Mouse (Mus musculus) lung, embryonic 15.5 days (tissue): ENCODE measurements around the gene Sgk2. TPM values are rescaled to one million over a fixed set of nuclear protein-coding genes. Genes with fewer than 3 reads are reported as not detected.
"Not testable (repeated sequence)": the region's sequence is repeated elsewhere in the genome, so short reads cannot be mapped to it uniquely, and the experiment has no call there.

ENCODE experiments used
- ATAC-seq: fragments of 200-750 bp; cut with Nextera tagmentation; 2 replicates; pipeline ENCODE4 v1.8.0; 2017; ENCODE audit warnings: moderate number of reproducible peaks, borderline replicate concordance; ENCODE audit not compliant: low FRiP score, low TSS enrichment; ENCODE audit errors: extremely low read depth
- H3K27ac ChIP-seq: fragments of 300-500 bp; sonication (generic); 2 replicates; pipeline ENCODE4 v1.5.1; 2015; ENCODE audit warnings: moderate library complexity, mild to moderate bottlenecking, inconsistent platforms
- H3K27me3 ChIP-seq: fragments of 300-500 bp; sonication (generic); 2 replicates; pipeline ENCODE4 v1.6.1; 2015; ENCODE audit warnings: inconsistent platforms
- H3K36me3 ChIP-seq: fragments of 300-500 bp; sonication (generic); 2 replicates; pipeline ENCODE4 v1.6.1; 2015; ENCODE audit warnings: inconsistent platforms
- H3K4me1 ChIP-seq: fragments of 300-500 bp; sonication (generic); 2 replicates; pipeline ENCODE4 v1.6.1; 2015; ENCODE audit warnings: inconsistent platforms
- H3K4me2 ChIP-seq: fragments of 300-500 bp; sonication (generic); 2 replicates; pipeline ENCODE4 v1.6.1; 2015; ENCODE audit warnings: inconsistent platforms, mild to moderate bottlenecking, moderate library complexity
- H3K4me3 ChIP-seq: fragments of 300-500 bp; sonication (generic); 2 replicates; pipeline ENCODE4 v1.5.1; 2015; ENCODE audit warnings: mild to moderate bottlenecking, inconsistent platforms
- H3K9ac ChIP-seq: fragments of 300-500 bp; sonication (generic); 2 replicates; pipeline ENCODE4 v1.6.1; 2015; ENCODE audit warnings: inconsistent platforms
- H3K9me3 ChIP-seq: fragments of 300-500 bp; sonication (generic); 2 replicates; pipeline ENCODE4 v1.6.1; 2016; ENCODE audit warnings: inconsistent platforms
- WGBS: fragments of 180-500 bp; shearing (Covaris S2); methylation state at CpG from one replicate; pipeline ENCODE4 v1.1.7; 2015; 5-methylcytosine and 5-hydroxymethylcytosine counted together
- polyA plus RNA-seq: library from polyadenylated mRNA; unstranded; fragments of >200 nt; fragmentation: Nextera tagmentation; extraction: Ambion mirVana; gene quantifications from 2 replicates; pipeline ENCODE4 v1.2.1, GENCODE M21; 2015

Sgk2 gene
- polyA plus RNA-seq, 1 experiment from 2014 or later, result not detected

- Histone ChIP-seq H3K27ac (no peak overlapping the region), H3K9me3 (no peaks in the 10 kb centered on the region), H3K27me3 (no peaks in the 10 kb centered on the region), H3K4me1 (no peaks in the 10 kb centered on the region), H3K36me3 (peaks cover 36% of the 10 kb centered on the region), H3K4me2 (peak overlapping the region; percentile 56), H3K9ac (no peak overlapping the region), H3K4me3 (peak overlapping the region; percentile 22; the same call in 1 of the 2 replicates)
- under 1% methylated on average over 10 of the region's 10 CpGs for WGBS
- peak; percentile 83; the same call in 1 of the 2 replicates for ATAC-seq
Observed at GRCm38 (mm10) chr2:163048125-163048524, 61.0 kb downstream of the Sgk2 start.

- H3K9me3 ChIP-seq, result no peaks in the 10 kb centered on the region
- H3K36me3 ChIP-seq, result peaks cover 26% of the 10 kb centered on the region
- H3K9ac ChIP-seq, result no peak overlapping the region
- H3K27me3 ChIP-seq, result no peaks in the 10 kb centered on the region
- peaks cover 5% of the 10 kb centered on the region for H3K4me1 ChIP-seq
- no peak overlapping the region for H3K4me3 ChIP-seq
- no peak overlapping the region for H3K27ac ChIP-seq
- no peak for ATAC-seq
- WGBS, result 87% methylated on average over 2 of the region's 2 CpGs
- no peak overlapping the region for H3K4me2 ChIP-seq
Observed at GRCm38 (mm10) chr2:163049116-163049515, 62.0 kb downstream of the Sgk2 start.

DNA sequence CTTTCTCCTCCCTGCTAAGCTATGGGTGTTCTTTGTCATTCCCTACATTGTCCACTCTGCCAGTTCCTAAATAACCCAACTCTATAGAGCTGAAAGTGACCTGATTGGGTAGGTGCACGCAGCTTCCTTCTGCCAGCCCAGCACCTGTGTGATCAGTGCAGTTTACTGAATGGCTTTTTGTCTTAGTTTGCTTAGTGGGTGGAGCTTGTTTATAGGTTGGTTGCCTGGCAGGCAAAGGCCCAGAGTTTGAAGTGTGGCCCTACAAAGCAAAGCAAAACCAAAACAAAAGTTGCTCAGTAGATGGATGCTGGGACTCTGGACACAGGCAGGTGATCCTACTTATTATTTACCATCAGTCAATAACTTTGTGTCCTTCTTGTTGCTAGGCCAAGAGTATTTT lies 64.6 kb downstream of the Sgk2 start:
- H3K4me1 ChIP-seq, result peaks cover 23% of the 10 kb centered on the region
- whole genome bisulfite sequencing, result 69% methylated on average over 1 of the region's 1 CpGs
- H3K36me3 ChIP-seq, result peaks cover 5% of the 10 kb centered on the region
- H3K9ac ChIP-seq, result no peak overlapping the region
- no peaks in the 10 kb centered on the region for H3K27me3 ChIP-seq
- no peaks in the 10 kb centered on the region for H3K9me3 ChIP-seq
- no peak overlapping the region for H3K4me2 ChIP-seq
- H3K27ac ChIP-seq, result no peak overlapping the region
- H3K4me3 ChIP-seq, result no peak overlapping the region
- no peak for ATAC-seq

GRCm38 (mm10) chr2:163052101-163052500 lies 65.0 kb downstream of the Sgk2 start:
- Histone ChIP-seq H3K4me3 (no peak overlapping the region), H3K27me3 (no peaks in the 10 kb centered on the region), H3K36me3 (peaks cover under 1% of the 10 kb centered on the region), H3K9ac (no peak overlapping the region), H3K4me1 (peaks cover 27% of the 10 kb centered on the region), H3K4me2 (no peak overlapping the region), H3K27ac (no peak overlapping the region), H3K9me3 (no peaks in the 10 kb centered on the region)
- ATAC-seq, result no peak
- WGBS, result 33% methylated on average over 4 of the region's 4 CpGs

- Histone ChIP-seq H3K9me3 (no peaks in the 10 kb centered on the region), H3K4me1 (peaks cover 27% of the 10 kb centered on the region), H3K27ac (no peak overlapping the region), H3K4me2 (no peak overlapping the region), H3K4me3 (no peak overlapping the region), H3K9ac (no peak overlapping the region), H3K27me3 (no peaks in the 10 kb centered on the region), H3K36me3 (no peaks in the 10 kb centered on the region)
- ATAC-seq, result no peak
- WGBS, result 75% methylated on average over 4 of the region's 4 CpGs
Observed at GRCm38 (mm10) chr2:163052826-163053225, 65.7 kb downstream of the Sgk2 start.

DNA sequence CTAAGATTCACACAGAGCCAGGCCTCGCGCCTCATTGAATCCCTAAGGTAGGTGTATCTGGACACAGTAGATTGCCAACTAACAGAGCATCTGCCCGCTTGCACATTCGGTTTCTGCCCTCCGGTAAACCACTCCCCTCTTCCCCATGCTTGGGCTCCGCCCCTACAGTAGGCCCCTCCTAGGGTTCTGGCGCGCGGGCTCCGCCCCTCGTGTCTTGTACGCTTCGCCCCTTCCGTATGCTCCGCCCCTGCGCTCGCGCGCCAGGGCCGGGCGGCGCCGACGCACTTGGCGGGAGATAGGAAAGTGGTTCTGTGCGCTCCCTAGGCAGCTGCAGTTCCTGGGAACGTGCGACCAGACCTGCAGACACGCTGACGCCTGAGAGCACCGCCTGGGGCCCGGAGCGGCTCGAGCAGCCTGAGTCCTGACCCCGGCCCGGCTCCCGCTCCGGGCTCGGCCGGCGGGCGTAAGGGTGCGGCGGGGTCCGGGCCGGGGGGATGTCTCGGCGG lies 67.3 kb downstream of the Sgk2 start, which contains the start of gene Mybl2:
Mybl2 (plus strand) TSS at position 353 of the 506 bp plus-strand sequence.
- WGBS, result under 1% methylated on average over 48 of the region's 48 CpGs
- Histone ChIP-seq H3K9ac (peak within 1 kb of the TSS; percentile 68), H3K27ac (peak within 1 kb of the TSS; percentile 67), H3K36me3 (no peaks in the 10 kb centered on the region), H3K9me3 (no peaks in the 10 kb centered on the region), H3K4me3 (peak within 1 kb of the TSS; percentile 81), H3K4me1 (peaks cover 27% of the 10 kb centered on the region), H3K27me3 (no peaks in the 10 kb centered on the region), H3K4me2 (peak within 1 kb of the TSS; percentile 100)
- peak; percentile 99 for ATAC-seq

DNA sequence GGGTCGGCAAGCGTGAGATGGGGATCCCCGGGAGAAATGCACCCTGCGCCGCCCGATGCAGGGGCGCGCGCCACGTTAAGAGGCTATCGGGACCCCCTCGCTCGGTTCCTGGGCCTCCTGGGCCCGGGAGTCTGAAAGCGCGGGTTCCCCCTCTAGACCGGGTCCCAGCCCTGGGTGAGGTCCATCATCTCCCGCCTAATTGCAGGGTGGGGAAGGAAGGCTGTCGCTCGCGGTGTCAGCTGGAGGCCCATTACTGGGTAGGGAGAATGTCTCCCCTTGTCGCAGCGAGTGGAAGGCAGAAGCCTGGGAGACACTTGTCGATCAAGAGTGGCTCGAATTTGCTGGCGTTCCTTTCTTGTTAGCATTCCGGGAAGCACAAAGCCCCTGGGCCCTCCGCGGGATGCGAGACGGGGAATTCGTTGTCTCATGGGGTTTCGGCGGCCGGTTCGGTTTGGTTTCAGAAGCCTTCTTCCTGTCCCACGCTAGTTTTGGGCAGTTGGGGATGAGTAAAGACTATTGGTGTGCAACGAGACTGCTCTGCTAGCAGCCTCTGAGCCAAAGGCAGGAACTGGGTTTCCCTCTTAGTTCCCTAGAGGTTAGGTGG lies 67.9 kb downstream of the Sgk2 start:
- Histone ChIP-seq H3K9me3 (no peaks in the 10 kb centered on the region), H3K27me3 (no peaks in the 10 kb centered on the region), H3K4me1 (peaks cover 27% of the 10 kb centered on the region), H3K4me3 (peak overlapping the region; percentile 81), H3K27ac (peak overlapping the region; percentile 67), H3K9ac (peak overlapping the region; percentile 68), H3K4me2 (peak overlapping the region; percentile 100), H3K36me3 (no peaks in the 10 kb centered on the region)
- peak; percentile 11; the same call in 1 of the 2 replicates for ATAC-seq
- under 1% methylated on average over 37 of the region's 38 CpGs for WGBS

GRCm38 (mm10) chr2:163055715-163056114 lies 68.6 kb downstream of the Sgk2 start:
- Histone ChIP-seq H3K9me3 (no peaks in the 10 kb centered on the region), H3K36me3 (no peaks in the 10 kb centered on the region), H3K9ac (peak overlapping the region; percentile 68), H3K4me1 (peaks cover 27% of the 10 kb centered on the region), H3K27ac (no peak overlapping the region), H3K27me3 (no peaks in the 10 kb centered on the region), H3K4me3 (peak overlapping the region; percentile 81), H3K4me2 (peak overlapping the region; percentile 100)
- WGBS, result 19% methylated on average over 5 of the region's 5 CpGs
- no peak for ATAC-seq

- Histone ChIP-seq H3K9me3 (no peaks in the 10 kb centered on the region), H3K4me2 (peak overlapping the region; percentile 100; the same call in 1 of the 2 replicates)
Observed at GRCm38 (mm10) chr2:163056584-163056983, 69.5 kb downstream of the Sgk2 start.

DNA sequence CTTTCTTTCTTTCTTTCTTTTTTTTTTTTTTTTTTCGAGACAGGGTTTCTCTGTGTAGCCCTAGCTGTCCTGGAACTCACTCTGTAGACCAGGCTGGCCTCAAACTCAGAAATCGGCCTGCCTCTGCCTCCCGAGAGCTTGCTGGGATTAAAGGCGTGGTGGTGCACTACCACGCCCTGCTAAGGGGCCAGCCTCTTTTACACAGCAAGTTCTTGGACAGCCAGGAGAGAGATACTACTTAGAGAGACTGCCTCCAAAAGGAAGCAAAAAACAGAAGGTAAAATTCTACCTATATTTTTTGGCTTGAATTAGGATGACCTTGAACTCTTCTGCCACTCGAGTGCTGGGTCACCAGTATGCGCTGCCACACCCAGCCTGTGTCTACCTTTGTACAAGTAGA lies 71.9 kb downstream of the Sgk2 start:
- Histone ChIP-seq H3K4me1 (peaks cover 23% of the 10 kb centered on the region), H3K36me3 (peaks cover 17% of the 10 kb centered on the region)
- not testable (repeated sequence) for H3K4me3 ChIP-seq, H3K4me2 ChIP-seq, ATAC-seq, H3K9me3 ChIP-seq, H3K27me3 ChIP-seq, H3K27ac ChIP-seq, H3K9ac ChIP-seq
- 90% methylated on average over 7 of the region's 7 CpGs for WGBS

More at GRCm38 (mm10) chr2:163056584-163056983, 69.5 kb downstream of the Sgk2 start:
- ATAC-seq, result no peak
- H3K4me1 ChIP-seq, result peaks cover 27% of the 10 kb centered on the region
- H3K27ac ChIP-seq, result no peak overlapping the region
- H3K27me3 ChIP-seq, result no peaks in the 10 kb centered on the region
- WGBS, result 70% methylated on average over 9 of the region's 9 CpGs
- H3K4me3 ChIP-seq, result no peak overlapping the region
- H3K9ac ChIP-seq, result no peak overlapping the region
- peaks cover 3% of the 10 kb centered on the region; the same call in 1 of the 2 replicates for H3K36me3 ChIP-seq

DNA sequence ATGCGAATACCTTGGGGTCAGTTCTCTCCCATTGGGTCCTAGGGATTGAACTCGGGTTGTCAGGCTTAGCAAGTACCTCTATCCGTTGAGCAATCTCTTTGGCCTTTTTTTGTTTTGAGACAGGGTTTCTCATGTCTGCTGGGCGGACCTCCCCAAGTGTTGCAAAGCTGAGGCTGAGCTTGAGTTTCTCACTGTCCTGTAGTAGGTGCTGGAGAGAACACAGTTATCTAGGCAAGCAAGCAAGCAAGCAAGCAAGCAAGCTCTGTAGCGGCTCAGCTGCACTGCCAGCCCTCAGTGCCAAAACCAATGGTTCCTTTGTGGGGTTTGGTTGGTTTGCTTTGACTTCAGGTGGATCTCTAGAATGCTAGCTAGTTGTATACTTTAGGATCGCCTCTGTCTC lies 73.5 kb downstream of the Sgk2 start:
- Histone ChIP-seq H3K9ac (no peak overlapping the region), H3K4me3 (no peak overlapping the region), H3K36me3 (peaks cover 23% of the 10 kb centered on the region), H3K9me3 (no peaks in the 10 kb centered on the region), H3K4me2 (no peak overlapping the region), H3K27ac (no peak overlapping the region), H3K27me3 (no peaks in the 10 kb centered on the region), H3K4me1 (peaks cover 15% of the 10 kb centered on the region)
- WGBS, result 80% methylated on average over 6 of the region's 6 CpGs
- no peak for ATAC-seq

DNA sequence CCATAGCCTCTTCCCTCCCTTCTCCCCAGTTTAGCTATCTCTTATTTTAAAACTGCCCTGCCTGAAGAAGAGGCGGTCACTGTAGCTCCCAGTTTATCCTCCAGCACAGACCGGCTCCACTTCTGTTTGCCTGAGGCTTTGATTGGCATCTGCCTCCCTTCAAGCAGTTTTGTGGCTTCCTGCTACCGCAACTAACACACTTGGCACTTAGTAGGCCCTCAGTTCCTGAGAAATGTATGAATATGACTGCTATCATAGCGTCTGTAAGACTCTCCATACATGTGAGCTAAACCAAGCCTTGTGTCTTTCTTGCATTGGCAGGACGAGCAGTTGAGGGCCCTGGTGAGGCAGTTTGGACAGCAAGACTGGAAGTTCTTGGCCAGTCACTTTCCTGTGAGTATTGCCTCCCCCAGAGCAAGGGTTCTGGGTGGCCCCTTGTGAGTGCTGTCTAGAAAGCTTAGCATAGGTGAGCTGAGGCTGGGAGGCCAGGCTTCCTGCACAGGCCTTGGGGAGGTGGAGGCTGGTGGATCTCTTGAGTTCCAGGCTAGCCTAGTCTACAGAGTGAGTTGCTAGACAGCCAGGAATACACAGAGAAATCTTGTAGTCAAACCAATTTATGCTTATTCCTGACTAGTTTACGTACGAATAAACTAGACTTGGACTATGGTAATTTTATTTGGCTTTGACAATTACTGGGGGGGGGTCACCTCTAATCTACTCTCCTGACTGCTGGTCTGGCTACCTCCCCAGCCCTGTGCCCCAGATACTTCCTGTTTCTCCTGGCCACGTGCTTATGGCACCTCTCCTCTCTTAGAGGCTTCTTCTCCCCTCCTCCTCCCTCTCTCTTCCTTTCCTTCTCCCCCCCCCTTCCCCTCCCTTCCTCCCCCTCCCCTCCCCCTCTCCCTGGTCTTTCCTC lies 74.3 kb downstream of the Sgk2 start:
- H3K27ac ChIP-seq, result no peak overlapping the region
- H3K4me2 ChIP-seq, result no peak overlapping the region
- no peak for ATAC-seq
- H3K36me3 ChIP-seq, result peaks cover 23% of the 10 kb centered on the region
- H3K9ac ChIP-seq, result no peak overlapping the region
- no peak overlapping the region for H3K4me3 ChIP-seq
- no peaks in the 10 kb centered on the region for H3K9me3 ChIP-seq
- WGBS, result 75% methylated on average over 8 of the region's 8 CpGs
- no peaks in the 10 kb centered on the region for H3K27me3 ChIP-seq
- peaks cover 7% of the 10 kb centered on the region for H3K4me1 ChIP-seq
